Mouse (Mus musculus) liver, postnatal 0 days (tissue): ENCODE measurements at regions not wholly inside any gene's neighbourhood (a gene's known extent, or its start where the extent isn't known, plus 50 kb on each side); places are given as distances from the start of the nearest gene placed in this dataset.
A peak's percentile ranks its signal among the peaks of the same experiment; 100 is the strongest.

ENCODE experiments used
- CTCF ChIP-seq: sonication (generic); IDR thresholded peaks from 2 replicates; pipeline ENCODE4 v1.5.1; 2016; ENCODE audit warnings: antibody characterized with exemption, low read depth
- EP300 ChIP-seq: IDR thresholded peaks from 2 replicates; pipeline ENCODE4 v1.6.1; 2016; ENCODE audit warnings: antibody characterized with exemption, low read depth, mild to moderate bottlenecking

DNA sequence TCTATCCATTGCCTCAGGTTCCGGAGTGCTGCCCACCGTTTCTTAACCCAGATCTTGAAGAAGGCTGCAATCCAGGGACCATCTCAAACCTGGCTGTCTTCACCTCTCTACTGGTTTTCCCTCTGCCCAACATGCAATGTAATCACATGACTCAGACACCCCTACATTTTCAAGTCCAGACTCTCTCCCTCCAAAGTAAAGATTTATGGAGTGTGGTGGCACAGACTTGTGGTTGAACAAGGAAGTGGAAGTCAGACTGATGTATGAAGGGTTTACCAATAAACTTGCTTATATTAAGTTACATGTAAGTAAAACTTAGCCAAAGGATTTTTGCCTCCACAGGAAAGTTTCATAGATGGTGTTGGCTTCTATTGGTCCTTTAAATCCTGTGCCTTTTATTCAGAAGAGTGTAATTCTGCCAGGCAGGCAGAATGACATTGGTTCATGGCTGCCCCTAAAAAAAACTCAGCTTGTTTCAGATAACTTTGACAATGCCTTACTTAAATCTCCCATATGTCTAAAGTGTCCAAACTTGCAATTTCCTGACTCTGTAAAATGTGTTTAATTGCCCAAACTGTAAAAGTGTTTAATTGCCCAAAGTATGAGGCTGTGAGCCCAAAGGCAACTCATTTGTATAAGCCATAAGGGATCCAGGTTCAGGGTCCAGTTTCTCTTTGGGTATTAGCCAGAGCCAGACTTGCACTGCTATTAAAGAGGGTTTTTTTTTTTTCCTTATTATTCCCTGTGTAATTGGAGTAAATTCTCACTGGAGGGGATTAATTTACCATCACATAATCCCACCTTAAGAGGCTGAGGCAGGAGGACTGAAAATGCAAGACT lies 61.7 kb upstream of the Mfge8 start:
- TF ChIP-seq CTCF = 0 out of 2 replicates have a peak, but pooled peaks have one; percentile 3
- TF ChIP-seq EP300 = no peak
